Mouse (Mus musculus) liver, embryonic 11.5 days (tissue): ENCODE data around the gene Palb2. TPM values are rescaled to one million over a fixed set of nuclear protein-coding genes. Genes with fewer than 3 reads are reported as not detected.

Source experiments
- ATAC-seq: fragments of 200-750 bp; cut with Nextera tagmentation; replicated peaks from 2 replicates; pipeline ENCODE4 v1.8.0; 2017; ENCODE audit warnings: moderate number of reproducible peaks, mild to moderate bottlenecking, moderate TSS enrichment, moderate library complexity; ENCODE audit not compliant: low FRiP score
- DNase-seq: peaks from one replicate; pipeline ENCODE4 v3.0.0-alpha.2; 2017; ENCODE audit warnings: low spot score
- H3K27ac ChIP-seq: fragments of 300-500 bp; sonication (generic); 2 replicates; pipeline ENCODE4 v1.5.1; 2014; ENCODE audit warnings: mild to moderate bottlenecking, low read depth, low read length, control low read depth
- H3K27me3 ChIP-seq: fragments of 300-500 bp; sonication (generic); replicated peaks from 2 replicates; pipeline ENCODE4 v1.6.1; 2014; ENCODE audit warnings: low read length, mixed read lengths; ENCODE audit not compliant: control insufficient read depth, insufficient read depth
- H3K36me3 ChIP-seq: fragments of 300-500 bp; sonication (generic); 2 replicates; pipeline ENCODE4 v1.6.1; 2014; ENCODE audit warnings: mild to moderate bottlenecking, low read length, moderate library complexity, mixed read lengths; ENCODE audit not compliant: control insufficient read depth, insufficient read depth
- H3K4me1 ChIP-seq: fragments of 300-500 bp; sonication (generic); replicated peaks from 2 replicates; pipeline ENCODE4 v1.6.1; 2014; ENCODE audit warnings: low read length, mixed read lengths; ENCODE audit not compliant: control insufficient read depth, insufficient read depth
- H3K4me2 ChIP-seq: fragments of 300-500 bp; sonication (generic); 2 replicates; pipeline ENCODE4 v1.6.1; 2014; ENCODE audit warnings: mild to moderate bottlenecking, control low read depth, moderate library complexity
- H3K4me3 ChIP-seq: fragments of 300-500 bp; sonication (generic); 2 replicates; pipeline ENCODE4 v1.5.1; 2014; ENCODE audit warnings: low read depth, low read length, control low read depth
- H3K9ac ChIP-seq: fragments of 300-500 bp; sonication (generic); 2 replicates; pipeline ENCODE4 v1.6.1; 2014; ENCODE audit warnings: low read depth, low read length, control low read depth
- H3K9me3 ChIP-seq: fragments of 300-500 bp; sonication (generic); 2 replicates; pipeline ENCODE4 v1.6.1; 2016; ENCODE audit warnings: low read length, inconsistent platforms, mixed read lengths; ENCODE audit not compliant: control insufficient read depth
- WGBS: fragments of 180-500 bp; shearing (Covaris S2); extraction: QIAGEN DNeasy Blood & Tissue Kit; methylation state at CpG from one replicate; pipeline ENCODE4 v1.1.7; 2014; 5-methylcytosine and 5-hydroxymethylcytosine counted together
- polyA plus RNA-seq: library from polyadenylated mRNA; unstranded; fragments of >200 nt; fragmentation: Nextera tagmentation; extraction: Ambion mirVana; gene quantifications from 2 replicates; pipeline ENCODE4 v1.2.1, GENCODE M21; 2014

The Palb2 gene
- 27.8 and 28.9 TPM in 2 replicates for polyA plus RNA-seq

GRCm38 (mm10) chr7:122132497-122133337 lies at the start of gene Palb2, which contains the start of gene Dctn5:
Palb2 (minus strand) TSS chr7:122132985.
Dctn5 (plus strand) TSS chr7:122133041.
- WGBS = under 1% methylated on average over 54 of the region's 54 CpGs
- peaks cover 10% of the 10 kb centered on the region for H3K36me3 ChIP-seq
- peak within 1 kb of the TSS; percentile 80 for H3K27ac ChIP-seq
- peak within 1 kb of the TSS; percentile 67 for H3K4me3 ChIP-seq
- H3K4me1 ChIP-seq = peaks cover 6% of the 10 kb centered on the region; the same call in 1 of the 2 replicates
- ATAC-seq (peak; percentile 98), DNase-seq (peak; percentile 98)
- peak within 1 kb of the TSS; percentile 62 for H3K4me2 ChIP-seq
- H3K9me3 ChIP-seq = no peaks in the 10 kb centered on the region
- H3K27me3 ChIP-seq = no peaks in the 10 kb centered on the region
- H3K9ac ChIP-seq = peak within 1 kb of the TSS; percentile 95

DNA sequence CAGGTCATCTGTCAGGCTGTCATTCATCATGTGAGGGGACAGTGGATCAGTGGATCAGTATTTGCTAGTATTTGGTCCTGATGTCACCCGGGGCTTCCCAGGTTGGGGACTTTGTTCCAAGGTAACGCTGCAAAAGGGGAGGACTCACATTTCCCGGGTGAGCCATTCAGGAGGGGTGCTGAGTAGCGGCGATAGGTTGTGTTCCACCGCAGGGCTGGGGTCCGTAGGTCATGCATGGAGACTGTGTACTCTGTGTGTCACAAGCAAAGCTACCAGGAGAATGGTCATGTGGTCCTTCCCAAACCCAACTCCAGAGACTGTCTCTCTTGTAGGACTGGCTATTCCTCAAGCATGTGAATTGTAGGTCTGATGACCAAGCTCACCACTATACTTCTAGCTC lies 47.9 kb upstream of the Palb2 start:
- 74% methylated on average over 7 of the region's 7 CpGs for WGBS
- Histone ChIP-seq H3K4me1 (no peaks in the 10 kb centered on the region), H3K4me3 (no peak overlapping the region), H3K9ac (no peak overlapping the region), H3K36me3 (no peaks in the 10 kb centered on the region), H3K27me3 (0 out of 2 replicates have a peak, but pooled peaks cover 2% of the 10 kb centered on the region), H3K27ac (no peak overlapping the region), H3K9me3 (no peaks in the 10 kb centered on the region), H3K4me2 (no peak overlapping the region)
- ATAC-seq (no peak), DNase-seq (no peak)

- 53% methylated on average over 10 of the region's 10 CpGs for WGBS
- no peaks in the 10 kb centered on the region for H3K9me3 ChIP-seq
- no peaks in the 10 kb centered on the region for H3K4me1 ChIP-seq
- H3K27me3 ChIP-seq = no peaks in the 10 kb centered on the region
- peaks cover 36% of the 10 kb centered on the region for H3K36me3 ChIP-seq
- H3K9ac ChIP-seq = no peak overlapping the region
- no peak overlapping the region for H3K4me3 ChIP-seq
- DNase-seq (no peak), ATAC-seq (no peak)
- H3K27ac ChIP-seq = no peak overlapping the region
- no peak overlapping the region for H3K4me2 ChIP-seq
These were observed 38.8 kb upstream of the Palb2 start for GRCm38 (mm10) chr7:122171613-122172012.

DNA sequence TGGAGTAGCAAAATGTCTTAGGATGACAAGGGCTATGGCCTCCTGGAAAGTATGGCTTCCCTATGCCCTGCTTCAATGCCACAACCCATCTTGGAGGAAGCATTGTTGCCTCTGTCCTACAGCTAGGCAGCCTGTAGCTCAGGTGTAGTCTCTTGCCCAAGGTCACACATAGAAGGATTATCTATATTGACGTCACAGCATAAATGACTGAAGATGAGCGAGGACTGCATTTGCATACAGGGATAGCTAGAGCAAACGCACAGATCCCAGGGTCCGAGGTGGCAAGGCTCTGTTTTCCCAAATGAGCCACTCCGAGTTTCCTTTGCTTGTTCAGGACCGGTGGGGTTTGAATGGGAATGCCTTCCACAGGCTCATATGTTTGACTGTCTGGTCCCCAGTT lies 37.9 kb upstream of the Palb2 start:
- no peak for ATAC-seq
- H3K9me3 ChIP-seq = no peaks in the 10 kb centered on the region
- no peak overlapping the region for H3K9ac ChIP-seq
- H3K4me2 ChIP-seq = no peak overlapping the region
- peaks cover 43% of the 10 kb centered on the region for H3K36me3 ChIP-seq
- 77% methylated on average over 6 of the region's 6 CpGs for WGBS
- no peak overlapping the region for H3K27ac ChIP-seq
- H3K4me3 ChIP-seq = no peak overlapping the region
- DNase-seq = no peak
- H3K27me3 ChIP-seq = no peaks in the 10 kb centered on the region
- no peaks in the 10 kb centered on the region for H3K4me1 ChIP-seq

- Histone ChIP-seq H3K9me3 (no peaks in the 10 kb centered on the region), H3K4me3 (no peak overlapping the region), H3K27ac (no peak overlapping the region), H3K9ac (no peak overlapping the region), H3K4me1 (no peaks in the 10 kb centered on the region), H3K4me2 (no peak overlapping the region), H3K27me3 (no peaks in the 10 kb centered on the region), H3K36me3 (peaks cover 69% of the 10 kb centered on the region)
- no peak for ATAC-seq
- WGBS = 91% methylated on average over 7 of the region's 7 CpGs
- no peak for DNase-seq
These were observed 34.4 kb upstream of the Palb2 start for GRCm38 (mm10) chr7:122167203-122167602.

GRCm38 (mm10) chr7:122163766-122164165 lies 31.0 kb upstream of the Palb2 start:
- DNase-seq (no peak), ATAC-seq (no peak)
- 92% methylated on average over 8 of the region's 8 CpGs for WGBS
- no peak overlapping the region for H3K9ac ChIP-seq
- no peak overlapping the region for H3K27ac ChIP-seq
- peaks cover 55% of the 10 kb centered on the region for H3K36me3 ChIP-seq
- H3K4me1 ChIP-seq = peaks cover 7% of the 10 kb centered on the region
- no peaks in the 10 kb centered on the region for H3K27me3 ChIP-seq
- no peak overlapping the region for H3K4me2 ChIP-seq
- no peaks in the 10 kb centered on the region for H3K9me3 ChIP-seq
- H3K4me3 ChIP-seq = no peak overlapping the region

- H3K27ac ChIP-seq = peak overlapping the region; percentile 81
- 0% methylated on average over 12 of the region's 12 CpGs for WGBS
- DNase-seq (no peak), ATAC-seq (no peak)
- H3K4me1 ChIP-seq = peaks cover 13% of the 10 kb centered on the region
- no peaks in the 10 kb centered on the region for H3K9me3 ChIP-seq
- H3K36me3 ChIP-seq = peaks cover 26% of the 10 kb centered on the region
- peak overlapping the region; percentile 91 for H3K4me2 ChIP-seq
- peak overlapping the region; percentile 94 for H3K9ac ChIP-seq
- no peaks in the 10 kb centered on the region for H3K27me3 ChIP-seq
- H3K4me3 ChIP-seq = peak overlapping the region; percentile 89
These were observed 27.3 kb upstream of the Palb2 start for GRCm38 (mm10) chr7:122160037-122160436.

DNA sequence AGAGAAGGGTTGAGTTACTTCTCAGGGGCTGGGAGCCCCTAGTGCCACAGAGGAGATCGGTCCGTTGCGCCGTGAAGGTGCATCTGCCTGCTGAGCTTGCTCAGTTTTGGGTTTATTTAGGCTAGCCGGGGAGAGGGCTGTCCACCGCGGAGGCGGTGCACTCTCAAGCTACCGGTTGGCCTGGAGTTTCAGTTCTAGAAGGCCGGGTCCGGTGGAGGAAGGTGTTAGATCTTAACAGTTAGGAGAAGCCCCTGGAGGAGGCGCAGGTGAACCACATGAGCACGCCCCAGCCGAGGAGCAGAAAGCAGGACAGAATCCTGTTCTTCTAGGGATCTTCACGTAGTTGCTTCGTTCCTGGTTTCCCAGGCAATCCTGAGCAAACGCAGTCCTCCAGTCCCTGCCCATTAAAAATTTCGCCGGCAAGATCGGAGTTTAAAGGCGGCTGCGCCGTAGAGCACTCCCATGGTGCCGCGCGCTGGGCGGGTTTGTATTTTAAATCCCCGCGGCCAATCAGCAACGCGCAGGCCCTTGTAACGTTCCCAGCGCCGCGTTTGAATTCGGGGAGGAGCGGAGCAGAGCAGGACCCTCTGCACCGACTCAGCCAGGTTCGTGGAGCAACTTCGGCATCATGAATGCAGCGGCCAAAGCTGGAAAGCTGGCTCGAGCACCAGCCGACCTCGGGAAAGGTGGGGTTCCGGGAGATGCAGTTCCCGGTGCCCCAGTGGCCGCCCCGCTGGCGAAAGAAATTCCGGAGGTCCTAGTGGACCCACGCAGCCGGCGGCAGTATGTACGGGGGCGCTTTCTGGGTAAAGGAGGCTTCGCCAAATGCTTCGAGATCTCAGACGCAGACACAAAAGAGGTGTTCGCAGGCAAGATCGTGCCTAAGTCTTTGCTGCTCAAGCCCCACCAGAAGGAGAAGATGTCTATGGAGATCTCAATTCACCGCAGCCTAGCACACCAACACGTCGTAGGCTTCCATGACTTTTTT lies 26.4 kb upstream of the Palb2 start, which contains the start of gene Plk1:
Gene Plk1 (plus strand): TSS at position 525 of the 988 bp plus-strand sequence.
- H3K4me1 ChIP-seq = peaks cover 13% of the 10 kb centered on the region

More for the DNA sequence above, 26.4 kb upstream of the Palb2 start, which contains the start of gene Plk1:
- Histone ChIP-seq H3K9ac (peak within 1 kb of the TSS; percentile 94), H3K9me3 (no peaks in the 10 kb centered on the region), H3K36me3 (peaks cover 19% of the 10 kb centered on the region), H3K4me3 (peak within 1 kb of the TSS; percentile 89), H3K4me2 (peak within 1 kb of the TSS; percentile 91), H3K27me3 (no peaks in the 10 kb centered on the region), H3K27ac (peak within 1 kb of the TSS; percentile 81)
- DNase-seq = peak; percentile 88
- ATAC-seq = peak; percentile 95
- under 1% methylated on average over 63 of the region's 63 CpGs for WGBS
